Mouse (Mus musculus): ENCODE data around the gene Pm20d2. TPM values are rescaled to one million over a fixed set of nuclear protein-coding genes. Genes with fewer than 3 reads are reported as not detected.
A peak's percentile ranks its signal among the peaks of the same experiment; 100 is the strongest.

Gene Pm20d2
- polyA plus RNA-seq, 1 experiment from 2014 or later, result 3.0 TPM

- Histone ChIP-seq H3K9ac (no peak overlapping the region), H3K4me3 (peak overlapping the region; percentile 74), H3K36me3 (no peaks in the 10 kb centered on the region), H3K27me3 (peaks cover 3% of the 10 kb centered on the region), H3K4me2 (replicated peaks) (peak overlapping the region; percentile 85), H3K4me1 (peaks cover 2% of the 10 kb centered on the region; the same call in 1 of the 2 replicates), H3K27ac (no peak overlapping the region), H3K9me3 (replicated peaks) (no peaks in the 10 kb centered on the region)
- WGBS, result 20% methylated on average over 9 of the region's 9 CpGs
- peak; percentile 18; the same call in 1 of the 2 replicates for ATAC-seq (ENCODE audit: low FRiP score)
Measured at GRCm38 (mm10) chr4:33188164-33188563, 1.4 kb downstream of the Pm20d2 start.

DNA sequence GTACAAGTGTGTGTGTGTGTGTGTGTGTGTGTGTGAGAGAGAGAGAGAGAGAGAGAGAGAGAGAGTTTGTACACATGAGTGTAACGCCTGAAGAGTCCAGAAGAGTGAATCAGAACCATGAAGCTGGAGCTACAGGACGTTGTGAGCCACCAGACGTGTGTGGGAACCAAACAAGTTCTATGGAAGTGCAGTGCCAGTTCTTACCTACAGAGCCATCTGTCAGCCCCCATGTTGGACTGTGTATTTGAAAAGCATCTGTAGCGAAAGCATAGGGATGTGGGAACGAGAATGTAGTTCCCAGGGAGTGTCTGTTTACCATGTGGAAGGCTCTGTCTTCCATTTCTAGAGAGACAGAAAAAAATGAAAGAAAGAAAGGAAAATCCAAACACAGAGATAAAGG is 6.1 kb downstream of the Pm20d2 start:
- Histone ChIP-seq H3K27me3 (peaks cover 3% of the 10 kb centered on the region), H3K9me3 (replicated peaks) (no peaks in the 10 kb centered on the region), H3K36me3 (no peaks in the 10 kb centered on the region), H3K4me1 (no peaks in the 10 kb centered on the region), H3K27ac (no peak overlapping the region), H3K4me2 (replicated peaks) (no peak overlapping the region), H3K4me3 (no peak overlapping the region), H3K9ac (no peak overlapping the region)
- no peak for ATAC-seq (ENCODE audit: low FRiP score)
- WGBS, result 83% methylated on average over 5 of the region's 5 CpGs

DNA sequence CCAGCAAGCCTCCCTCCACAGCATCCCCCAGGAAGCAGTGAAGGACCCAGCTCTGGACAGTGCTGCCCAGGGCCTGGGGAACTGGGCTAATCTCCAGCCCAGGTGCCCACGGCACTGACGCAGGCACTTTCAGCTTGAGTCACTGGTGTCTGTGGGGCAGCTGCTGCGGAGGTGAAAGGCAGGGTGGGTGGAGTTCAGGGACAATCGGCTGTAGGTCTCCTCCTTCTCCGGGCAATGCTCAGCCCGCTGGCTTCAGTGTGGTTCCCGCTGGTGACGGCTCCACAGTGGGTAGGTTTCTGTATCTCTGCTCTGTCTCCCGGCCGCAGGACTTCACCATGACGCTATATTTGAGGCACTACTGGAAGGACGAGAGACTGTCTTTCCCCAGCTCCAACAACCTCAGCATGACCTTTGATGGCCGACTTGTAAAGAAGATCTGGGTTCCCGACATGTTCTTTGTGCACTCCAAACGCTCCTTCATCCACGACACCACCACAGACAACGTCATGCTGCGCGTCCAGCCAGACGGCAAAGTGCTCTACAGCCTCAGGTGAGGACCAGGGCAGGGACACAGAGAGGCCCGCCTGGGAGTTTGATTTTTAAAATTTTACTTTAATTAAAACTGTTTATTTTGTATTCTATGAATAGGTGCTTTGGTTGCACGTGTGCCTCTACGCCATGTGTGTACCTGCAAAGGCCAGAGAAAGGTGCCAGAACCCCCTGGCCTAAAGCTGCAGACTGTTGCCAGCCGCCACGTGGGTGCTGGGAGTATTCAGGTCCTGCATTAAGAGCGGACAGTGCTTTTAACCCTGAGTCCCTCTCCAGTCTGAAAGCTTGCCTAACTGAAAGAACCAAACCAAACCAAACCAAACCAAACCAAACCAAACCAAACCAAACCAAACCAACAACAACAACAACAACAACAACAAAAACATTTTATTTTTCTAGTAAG is 37.2 kb downstream of the Pm20d2 start:
- 88% methylated on average over 26 of the region's 26 CpGs for WGBS
- H3K9ac ChIP-seq, result no peak overlapping the region
- no peaks in the 10 kb centered on the region for H3K36me3 ChIP-seq
- no peak overlapping the region for H3K4me2 ChIP-seq (replicated peaks)
- no peaks in the 10 kb centered on the region for H3K9me3 ChIP-seq (replicated peaks)
- no peak overlapping the region for H3K4me3 ChIP-seq
- no peak overlapping the region for H3K27ac ChIP-seq
- ATAC-seq (ENCODE audit: low FRiP score), result no peak
- H3K4me1 ChIP-seq, result no peaks in the 10 kb centered on the region
- peaks cover under 1% of the 10 kb centered on the region; the same call in 1 of the 2 replicates for H3K27me3 ChIP-seq

DNA sequence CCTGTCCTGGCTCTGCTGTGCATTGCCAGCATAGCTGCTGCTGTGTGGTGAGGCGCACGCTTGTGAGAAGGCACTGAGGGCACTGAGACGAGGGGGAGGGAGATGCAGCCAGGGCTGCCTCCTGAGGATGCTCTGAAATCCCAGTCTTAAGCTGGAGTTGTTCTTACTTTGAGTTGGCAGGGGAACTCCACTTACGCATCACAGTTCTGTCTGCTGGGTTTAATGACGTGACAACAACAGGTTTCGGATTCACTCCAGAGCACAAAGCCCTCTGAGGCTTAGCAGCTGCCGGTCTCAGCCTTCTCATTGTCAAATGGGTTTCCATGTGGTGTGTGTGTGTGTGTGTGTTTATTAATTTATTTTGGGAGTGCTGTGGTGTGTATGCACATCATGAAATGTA is 40.4 kb downstream of the Pm20d2 start:
- ATAC-seq (ENCODE audit: low FRiP score), result no peak
- H3K4me2 ChIP-seq (replicated peaks), result no peak overlapping the region
- 64% methylated on average over 7 of the region's 7 CpGs for WGBS

GRCm38 (mm10) chr4:33147825-33148224 is 41.7 kb downstream of the Pm20d2 start:
- Histone ChIP-seq H3K9ac (no peak overlapping the region), H3K4me2 (replicated peaks) (no peak overlapping the region), H3K27me3 (peaks cover 4% of the 10 kb centered on the region; the same call in 1 of the 2 replicates), H3K4me3 (no peak overlapping the region), H3K9me3 (replicated peaks) (no peaks in the 10 kb centered on the region), H3K4me1 (no peaks in the 10 kb centered on the region), H3K27ac (no peak overlapping the region), H3K36me3 (no peaks in the 10 kb centered on the region)
- WGBS, result 0% methylated on average over 2 of the region's 2 CpGs
- no peak for ATAC-seq (ENCODE audit: low FRiP score)

More for the DNA sequence above, 40.4 kb downstream of the Pm20d2 start:
- H3K4me3 ChIP-seq, result no peak overlapping the region
- H3K27ac ChIP-seq, result no peak overlapping the region
- H3K9ac ChIP-seq, result no peak overlapping the region
- no peaks in the 10 kb centered on the region for H3K4me1 ChIP-seq
- no peaks in the 10 kb centered on the region for H3K9me3 ChIP-seq (replicated peaks)
- H3K36me3 ChIP-seq, result no peaks in the 10 kb centered on the region
- peaks cover 4% of the 10 kb centered on the region; the same call in 1 of the 2 replicates for H3K27me3 ChIP-seq

DNA sequence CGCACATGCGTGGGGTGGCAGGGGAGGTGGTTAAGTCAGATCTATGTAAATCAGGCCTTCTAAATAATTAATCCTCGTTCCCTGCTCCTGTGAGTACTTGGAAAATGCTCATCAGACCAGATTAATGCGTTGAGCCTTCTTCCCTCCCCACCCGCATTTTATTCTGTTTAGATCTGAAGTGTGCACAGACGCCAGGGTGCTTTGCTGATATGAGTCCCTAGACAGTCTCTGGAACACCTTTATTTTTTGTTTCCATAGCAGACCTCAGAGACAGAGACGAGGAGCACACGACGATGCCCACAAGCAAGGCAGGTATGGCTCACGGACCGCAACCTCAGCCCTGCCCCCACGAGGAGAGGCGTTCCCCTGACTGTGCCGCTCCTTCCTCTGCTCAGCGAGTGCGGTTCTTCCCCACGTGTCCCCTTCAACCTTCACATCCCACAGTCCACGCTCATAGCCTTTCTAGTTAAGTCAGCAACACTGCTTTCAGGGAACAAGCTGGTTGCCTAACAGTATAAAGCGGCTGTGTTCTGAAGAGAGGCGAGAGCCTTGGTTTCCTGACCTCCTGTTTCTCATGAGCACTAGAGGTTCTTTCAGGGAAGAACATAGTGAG is 42.8 kb downstream of the Pm20d2 start:
- H3K36me3 ChIP-seq, result no peaks in the 10 kb centered on the region
- H3K4me3 ChIP-seq, result no peak overlapping the region
- WGBS, result 46% methylated on average over 20 of the region's 20 CpGs
- no peak overlapping the region for H3K27ac ChIP-seq
- H3K4me1 ChIP-seq, result no peaks in the 10 kb centered on the region
- H3K4me2 ChIP-seq (replicated peaks), result no peak overlapping the region; the same call in 1 of the 2 replicates
- H3K27me3 ChIP-seq, result peaks cover 4% of the 10 kb centered on the region; the same call in 1 of the 2 replicates
- H3K9me3 ChIP-seq (replicated peaks), result peaks cover 4% of the 10 kb centered on the region; the same call in 1 of the 2 replicates
- H3K9ac ChIP-seq, result no peak overlapping the region
- no peak for ATAC-seq (ENCODE audit: low FRiP score)

DNA sequence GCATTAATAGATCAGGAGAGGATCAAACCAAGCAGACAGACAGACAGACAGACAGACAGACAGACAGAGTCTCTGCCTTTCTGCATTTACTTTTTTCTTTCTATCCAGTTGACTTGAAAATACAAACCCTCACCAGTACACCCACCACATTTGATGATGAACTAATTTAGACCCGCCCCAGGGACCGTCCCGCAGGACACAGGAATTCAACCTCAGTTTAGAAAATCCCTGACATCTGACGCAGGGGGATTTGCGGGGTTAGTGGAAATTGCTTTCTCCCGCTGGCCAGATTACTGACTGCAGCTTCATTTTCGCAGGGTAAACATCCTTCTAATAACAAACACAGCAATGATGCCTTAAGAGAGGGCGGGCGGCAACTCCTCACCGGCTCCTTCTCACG is 57.3 kb downstream of the Pm20d2 start, which contains the start of gene Gabrr1:
Gabrr1 (plus strand) TSS at position 301 of the 400 bp plus-strand sequence.
- no peak for ATAC-seq (ENCODE audit: low FRiP score)
- WGBS, result 77% methylated on average over 11 of the region's 11 CpGs
- no peaks in the 10 kb centered on the region for H3K27me3 ChIP-seq

GRCm38 (mm10) chr4:33125409-33126084 is 64.0 kb downstream of the Pm20d2 start:
- WGBS, result 74% methylated on average over 10 of the region's 10 CpGs
- Histone ChIP-seq H3K4me1 (no peaks in the 10 kb centered on the region), H3K4me3 (no peak overlapping the region), H3K4me2 (replicated peaks) (no peak overlapping the region), H3K9ac (no peak overlapping the region), H3K9me3 (replicated peaks) (0 out of 2 replicates have a peak, but pooled peaks cover 7% of the 10 kb centered on the region), H3K27me3 (no peaks in the 10 kb centered on the region), H3K27ac (no peak overlapping the region), H3K36me3 (no peaks in the 10 kb centered on the region)
- ATAC-seq (ENCODE audit: low FRiP score), result no peak

More for the DNA sequence above, 57.3 kb downstream of the Pm20d2 start, which contains the start of gene Gabrr1:
- no peak within 1 kb of the TSS for H3K4me3 ChIP-seq
- H3K9ac ChIP-seq, result no peak within 1 kb of the TSS
- no peaks in the 10 kb centered on the region for H3K4me1 ChIP-seq
- no peak within 1 kb of the TSS for H3K4me2 ChIP-seq (replicated peaks)
- H3K36me3 ChIP-seq, result no peaks in the 10 kb centered on the region
- no peak within 1 kb of the TSS for H3K27ac ChIP-seq
- no peaks in the 10 kb centered on the region for H3K9me3 ChIP-seq (replicated peaks)

DNA sequence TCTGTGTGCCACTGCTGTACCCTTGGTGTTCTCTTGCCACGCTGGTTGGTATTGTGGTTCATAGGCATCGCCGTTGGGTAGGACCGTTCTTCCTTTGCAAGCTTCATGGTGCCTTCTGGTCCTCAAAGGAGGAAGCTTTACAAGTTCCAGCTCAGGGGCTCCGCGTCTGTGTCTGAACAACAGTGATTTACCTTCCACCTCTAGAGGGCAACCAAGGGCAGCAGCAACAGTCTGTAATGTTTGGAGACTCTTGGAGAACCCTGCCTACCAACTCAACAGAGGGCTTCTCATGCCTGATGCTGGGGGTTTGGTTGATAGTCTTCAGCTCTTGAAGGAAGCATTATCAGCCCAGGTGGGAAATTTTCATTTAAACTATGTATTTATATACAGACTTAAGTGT is 65.0 kb downstream of the Pm20d2 start:
- Histone ChIP-seq H3K4me1 (no peaks in the 10 kb centered on the region), H3K27ac (no peak overlapping the region), H3K4me3 (no peak overlapping the region), H3K4me2 (replicated peaks) (no peak overlapping the region), H3K9ac (no peak overlapping the region), H3K9me3 (replicated peaks) (0 out of 2 replicates have a peak, but pooled peaks cover 7% of the 10 kb centered on the region), H3K27me3 (no peaks in the 10 kb centered on the region), H3K36me3 (no peaks in the 10 kb centered on the region)
- 80% methylated on average over 6 of the region's 6 CpGs for WGBS
- ATAC-seq (ENCODE audit: low FRiP score), result no peak

Other genes starting within 250 kb of the Pm20d2 start
- 25.7 and 27.5 TPM in 2 replicates for gene Ankrd6, start 238.9 kb downstream of the Pm20d2 start, polyA plus RNA-seq (2016; fragmentation: Nextera tagmentation; extraction: Ambion mirVana)
- 40.1 and 44.2 TPM in 2 replicates for gene Rragd, start 206.7 kb downstream of the Pm20d2 start, polyA plus RNA-seq (2016; fragmentation: Nextera tagmentation; extraction: Ambion mirVana)
- gene Ube2j1, start 158.3 kb downstream of the Pm20d2 start, polyA plus RNA-seq (2016; fragmentation: Nextera tagmentation; extraction: Ambion mirVana), result 55.8 TPM in 2 replicates
- gene Gabrr2, start 126.7 kb downstream of the Pm20d2 start, polyA plus RNA-seq (2016; fragmentation: Nextera tagmentation; extraction: Ambion mirVana), result 0.29 and 0.40 TPM in 2 replicates
- gene Gabrr1, start 57.2 kb downstream of the Pm20d2 start, polyA plus RNA-seq (2016; fragmentation: Nextera tagmentation; extraction: Ambion mirVana), result not detected in 2 replicates
- 23.3 and 25.1 TPM in 2 replicates for gene Srsf12, start 19.3 kb upstream of the Pm20d2 start, polyA plus RNA-seq (2016; fragmentation: Nextera tagmentation; extraction: Ambion mirVana)
- gene Pnrc1, start 100.4 kb upstream of the Pm20d2 start, polyA plus RNA-seq (2016; fragmentation: Nextera tagmentation; extraction: Ambion mirVana), result 118 and 124 TPM in 2 replicates
- 31.3 and 34.6 TPM in 2 replicates for gene Rngtt, start 120.6 kb upstream of the Pm20d2 start, polyA plus RNA-seq (2016; fragmentation: Nextera tagmentation; extraction: Ambion mirVana)

Measured in hindbrain, embryonic 12.5 days (tissue).